Mouse (Mus musculus) myocyte (in vitro differentiated cells): Measurements from ENCODE around the gene Gm17416.

ENCODE experiments used
- MYOG ChIP-seq, 3 experiments: IDR thresholded peaks; one replicate each; pipeline ENCODE4 v1.6.1; 2011; ENCODE audit warnings: control low read depth in 2 of 3, low read depth in 2 of 3, mild to moderate bottlenecking in 2 of 3; ENCODE audit not compliant: insufficient read length in 2 of 3, control insufficient read depth in 1 of 3, insufficient read depth in 1 of 3
- SRF ChIP-seq: IDR thresholded peaks from one replicate; pipeline ENCODE4 v1.6.1; 2011; ENCODE audit warnings: low read depth; ENCODE audit not compliant: control insufficient read depth, insufficient read length

GRCm38 (mm10) chr2:152580612-152581011 is 11.5 kb downstream of the Gm17416 start:
- no peak for TF ChIP-seq MYOG (IDR thresholded peaks at IDR 0.05; ENCODE audit: control insufficient read depth in 1 of 3, insufficient read depth in 1 of 3, insufficient read length in 2 of 3, low read depth in 2 of 3)
- TF ChIP-seq SRF = no peak
